Mouse (Mus musculus): Measurements from ENCODE around the gene Fkbp5. TPM values are rescaled to one million over a fixed set of nuclear protein-coding genes. Genes with fewer than 3 reads are reported as not detected.
"Not testable (repeated sequence)": the region's sequence is repeated elsewhere in the genome, so short reads cannot be mapped to it uniquely, and the experiment has no call there.

The Fkbp5 gene
- polyA plus RNA-seq, 1 experiment from 2014 or later, result 12.8 TPM

GRCm38 (mm10) chr17:28358576-28359261 lies 158.6 kb downstream of the Fkbp5 start:
- not testable (repeated sequence) for H3K4me2 ChIP-seq (ENCODE audit: low read depth, low read length); H3K27ac ChIP-seq (replicated peaks; ENCODE audit: low read depth, low read length); H3K9me3 ChIP-seq (replicated peaks; ENCODE audit: control insufficient read depth, low read length); ATAC-seq (replicated peaks; ENCODE audit: insufficient number of reproducible peaks, low FRiP score, low TSS enrichment, low read depth); H3K4me3 ChIP-seq (ENCODE audit: low read depth, low read length); H3K36me3 ChIP-seq (replicated peaks; ENCODE audit: control insufficient read depth, insufficient read depth, low read depth, low read length); H3K9ac ChIP-seq (replicated peaks; ENCODE audit: low read length); H3K4me1 ChIP-seq (ENCODE audit: control insufficient read depth, insufficient read depth, low read length); DNase-seq (ENCODE audit: low spot score)
- WGBS, result 9% methylated on average over 24 of the region's 24 CpGs
- peaks cover 14% of the 10 kb centered on the region for H3K27me3 ChIP-seq (ENCODE audit: control insufficient read depth, insufficient read depth, low read length)

GRCm38 (mm10) chr17:28355871-28356270 lies 161.5 kb downstream of the Fkbp5 start:
- Histone ChIP-seq H3K27ac (replicated peaks; ENCODE audit: low read depth, low read length) (no peak overlapping the region), H3K4me2 (ENCODE audit: low read depth, low read length) (no peak overlapping the region), H3K4me1 (ENCODE audit: control insufficient read depth, insufficient read depth, low read length) (peaks cover 2% of the 10 kb centered on the region; the same call in 1 of the 2 replicates), H3K27me3 (ENCODE audit: control insufficient read depth, insufficient read depth, low read length) (peaks cover 8% of the 10 kb centered on the region), H3K4me3 (ENCODE audit: low read depth, low read length) (no peak overlapping the region), H3K9me3 (replicated peaks; ENCODE audit: control insufficient read depth, low read length) (no peaks in the 10 kb centered on the region), H3K36me3 (replicated peaks; ENCODE audit: control insufficient read depth, insufficient read depth, low read depth, low read length) (no peaks in the 10 kb centered on the region), H3K9ac (replicated peaks; ENCODE audit: low read length) (no peak overlapping the region)
- WGBS, result 86% methylated on average over 12 of the region's 12 CpGs
- DNase-seq (ENCODE audit: low spot score) (no peak), ATAC-seq (replicated peaks; ENCODE audit: insufficient number of reproducible peaks, low FRiP score, low TSS enrichment, low read depth) (no peak)

- Histone ChIP-seq H3K27me3 (ENCODE audit: control insufficient read depth, insufficient read depth, low read length) (no peaks in the 10 kb centered on the region; the same call in 1 of the 2 replicates), H3K36me3 (replicated peaks; ENCODE audit: control insufficient read depth, insufficient read depth, low read depth, low read length) (no peaks in the 10 kb centered on the region), H3K4me2 (ENCODE audit: low read depth, low read length) (peak overlapping the region; percentile 82), H3K9me3 (replicated peaks; ENCODE audit: control insufficient read depth, low read length) (no peaks in the 10 kb centered on the region), H3K9ac (replicated peaks; ENCODE audit: low read length) (peak overlapping the region; percentile 76; the same call in 1 of the 2 replicates), H3K27ac (replicated peaks; ENCODE audit: low read depth, low read length) (peak overlapping the region; percentile 96), H3K4me3 (ENCODE audit: low read depth, low read length) (no peak overlapping the region; the same call in 1 of the 2 replicates), H3K4me1 (ENCODE audit: control insufficient read depth, insufficient read depth, low read length) (peaks cover 7% of the 10 kb centered on the region)
- WGBS, result 8% methylated on average over 11 of the region's 11 CpGs
- ATAC-seq (replicated peaks; ENCODE audit: insufficient number of reproducible peaks, low FRiP score, low TSS enrichment, low read depth) (no peak), DNase-seq (ENCODE audit: low spot score) (no peak)
These were observed 165.3 kb downstream of the Fkbp5 start for GRCm38 (mm10) chr17:28352018-28352417.

- Histone ChIP-seq H3K9me3 (replicated peaks; ENCODE audit: control insufficient read depth, low read length) (no peaks in the 10 kb centered on the region), H3K27me3 (ENCODE audit: control insufficient read depth, insufficient read depth, low read length) (no peaks in the 10 kb centered on the region; the same call in 1 of the 2 replicates), H3K4me3 (ENCODE audit: low read depth, low read length) (peak overlapping the region; percentile 90), H3K9ac (replicated peaks; ENCODE audit: low read length) (peak overlapping the region; percentile 76), H3K27ac (replicated peaks; ENCODE audit: low read depth, low read length) (peak overlapping the region; percentile 96), H3K4me2 (ENCODE audit: low read depth, low read length) (peak overlapping the region; percentile 82), H3K4me1 (ENCODE audit: control insufficient read depth, insufficient read depth, low read length) (peaks cover 7% of the 10 kb centered on the region), H3K36me3 (replicated peaks; ENCODE audit: control insufficient read depth, insufficient read depth, low read depth, low read length) (no peaks in the 10 kb centered on the region)
- 0% methylated on average over 29 of the region's 29 CpGs for WGBS
- ATAC-seq (replicated peaks; ENCODE audit: insufficient number of reproducible peaks, low FRiP score, low TSS enrichment, low read depth) (peak; percentile 64; the same call in 1 of the 2 replicates), DNase-seq (ENCODE audit: low spot score) (peak; percentile 64)
These were observed 165.9 kb downstream of the Fkbp5 start for GRCm38 (mm10) chr17:28351353-28351890.

- H3K27me3 ChIP-seq (ENCODE audit: control insufficient read depth, insufficient read depth, low read length), result no peaks in the 10 kb centered on the region; the same call in 1 of the 2 replicates
- H3K27ac ChIP-seq (replicated peaks; ENCODE audit: low read depth, low read length), result peak within 1 kb of the TSS; percentile 96
- H3K4me1 ChIP-seq (ENCODE audit: control insufficient read depth, insufficient read depth, low read length), result peaks cover 14% of the 10 kb centered on the region
- H3K9ac ChIP-seq (replicated peaks; ENCODE audit: low read length), result peak within 1 kb of the TSS; percentile 95
- H3K4me2 ChIP-seq (ENCODE audit: low read depth, low read length), result peak within 1 kb of the TSS; percentile 82
- no peaks in the 10 kb centered on the region for H3K9me3 ChIP-seq (replicated peaks; ENCODE audit: control insufficient read depth, low read length)
- WGBS, result 1% methylated on average over 45 of the region's 73 CpGs
- DNase-seq (ENCODE audit: low spot score), result peak; percentile 89
- no peaks in the 10 kb centered on the region for H3K36me3 ChIP-seq (replicated peaks; ENCODE audit: control insufficient read depth, insufficient read depth, low read depth, low read length)
- peak; percentile 83 for ATAC-seq (replicated peaks; ENCODE audit: insufficient number of reproducible peaks, low FRiP score, low TSS enrichment, low read depth)
- H3K4me3 ChIP-seq (ENCODE audit: low read depth, low read length), result peak within 1 kb of the TSS; percentile 90
These were observed 166.6 kb downstream of the Fkbp5 start, which contains the start of gene Tead3 for GRCm38 (mm10) chr17:28350466-28351352. TSS of gene Tead3 (minus strand) at chr17:28350817.

GRCm38 (mm10) chr17:28349901-28350465 lies 167.3 kb downstream of the Fkbp5 start:
- Histone ChIP-seq H3K4me1 (ENCODE audit: control insufficient read depth, insufficient read depth, low read length) (peaks cover 20% of the 10 kb centered on the region), H3K4me3 (ENCODE audit: low read depth, low read length) (peak overlapping the region; percentile 90), H3K36me3 (replicated peaks; ENCODE audit: control insufficient read depth, insufficient read depth, low read depth, low read length) (no peaks in the 10 kb centered on the region), H3K27ac (replicated peaks; ENCODE audit: low read depth, low read length) (peak overlapping the region; percentile 96), H3K9ac (replicated peaks; ENCODE audit: low read length) (peak overlapping the region; percentile 95), H3K9me3 (replicated peaks; ENCODE audit: control insufficient read depth, low read length) (no peaks in the 10 kb centered on the region), H3K27me3 (ENCODE audit: control insufficient read depth, insufficient read depth, low read length) (no peaks in the 10 kb centered on the region; the same call in 1 of the 2 replicates), H3K4me2 (ENCODE audit: low read depth, low read length) (peak overlapping the region; percentile 82)
- WGBS, result under 1% methylated on average over 54 of the region's 54 CpGs
- DNase-seq (ENCODE audit: low spot score) (no peak), ATAC-seq (replicated peaks; ENCODE audit: insufficient number of reproducible peaks, low FRiP score, low TSS enrichment, low read depth) (peak; percentile 23)

GRCm38 (mm10) chr17:28349264-28349880 lies 168.0 kb downstream of the Fkbp5 start:
- Histone ChIP-seq H3K9me3 (replicated peaks; ENCODE audit: control insufficient read depth, low read length) (no peaks in the 10 kb centered on the region), H3K27ac (replicated peaks; ENCODE audit: low read depth, low read length) (peak overlapping the region; percentile 96; the same call in 1 of the 2 replicates), H3K27me3 (ENCODE audit: control insufficient read depth, insufficient read depth, low read length) (no peaks in the 10 kb centered on the region; the same call in 1 of the 2 replicates), H3K36me3 (replicated peaks; ENCODE audit: control insufficient read depth, insufficient read depth, low read depth, low read length) (no peaks in the 10 kb centered on the region), H3K4me1 (ENCODE audit: control insufficient read depth, insufficient read depth, low read length) (peaks cover 26% of the 10 kb centered on the region), H3K4me3 (ENCODE audit: low read depth, low read length) (peak overlapping the region; percentile 90), H3K9ac (replicated peaks; ENCODE audit: low read length) (peak overlapping the region; percentile 95), H3K4me2 (ENCODE audit: low read depth, low read length) (peak overlapping the region; percentile 82)
- ATAC-seq (replicated peaks; ENCODE audit: insufficient number of reproducible peaks, low FRiP score, low TSS enrichment, low read depth), result no peak
- no peak for DNase-seq (ENCODE audit: low spot score)
- 8% methylated on average over 13 of the region's 13 CpGs for WGBS

All from embryonic facial prominence, embryonic 11.5 days (tissue).